Mouse (Mus musculus): ENCODE measurements at regions not wholly inside any gene's neighbourhood (a gene's known extent, or its start where the extent isn't known, plus 50 kb on each side); places are given as distances from the start of the nearest gene placed in this dataset.

- DNase-seq (ENCODE audit: extremely low read depth), result no peak
- in situ Hi-C loops (cut with MboI; ENCODE audit: low pct_ligation_motif_present, low pct_unique_long_range_greater_than_20kb, low sequenced_read_pairs), result no loop called here
These were observed 178.5 kb upstream of the Mdfic start for GRCm38 (mm10) chr6:15541969-15542368.

GRCm38 (mm10) chr6:15543516-15544080 is 176.9 kb upstream of the Mdfic start:
- no peak for DNase-seq (ENCODE audit: extremely low read depth)
- dilution Hi-C loops (cut with MboI; ENCODE audit: extremely low pct_ligation_motif_present, extremely low pct_unique_long_range_greater_than_20kb, low sequenced_read_pairs) (no loop called here), in situ Hi-C loops (cut with MboI; ENCODE audit: low pct_ligation_motif_present, low pct_unique_long_range_greater_than_20kb, low sequenced_read_pairs) (no loop called here)
- no peak for TF ChIP-seq E2F4 (IDR thresholded peaks at IDR 0.05; ENCODE audit: insufficient replicate concordance, low read depth, low read length)
- no peak for TF ChIP-seq ZMIZ1 (IDR thresholded peaks at IDR 0.05; ENCODE audit: low read depth, low read length)
- no peak for TF ChIP-seq MEF2A (IDR thresholded peaks at IDR 0.05; ENCODE audit: borderline replicate concordance, low read depth, low read length)
- H3K27me3 ChIP-seq (replicated peaks), result no peaks in the 10 kb centered on the region
- no peaks in the 10 kb centered on the region for H3K9me3 ChIP-seq (replicated peaks; ENCODE audit: low read length)
- H3K36me3 ChIP-seq (replicated peaks in 1 of 2; ENCODE audit: control insufficient read depth in 1 of 2, insufficient read depth in 1 of 2, low read length in 1 of 2), result no peaks in the 10 kb centered on the region
- no peak overlapping the region for H3K4me3 ChIP-seq (replicated peaks in 1 of 3; ENCODE audit: low read depth in 2 of 3, low read length in 2 of 3, poor library complexity in 1 of 3)
- no peak overlapping the region for H3K9ac ChIP-seq (ENCODE audit: insufficient read depth, low read depth)
- H3K27ac ChIP-seq (ENCODE audit: insufficient read depth, low read depth), result no peak overlapping the region
- H3K79me2 ChIP-seq (replicated peaks; ENCODE audit: control insufficient read depth, extremely low read depth, insufficient read depth, poor library complexity, severe bottlenecking), result no peaks in the 10 kb centered on the region
- H3K4me2 ChIP-seq (ENCODE audit: insufficient read depth, low read depth, poor library complexity, severe bottlenecking), result no peak overlapping the region
- H3K4me1 ChIP-seq (ENCODE audit: control insufficient read depth in 1 of 2, insufficient read depth in 2 of 2), result no peaks in the 10 kb centered on the region

More at GRCm38 (mm10) chr6:15541969-15542368, 178.5 kb upstream of the Mdfic start:
- no peak overlapping the region for H3K9ac ChIP-seq (ENCODE audit: insufficient read depth, low read depth)
- H3K4me3 ChIP-seq (replicated peaks in 1 of 3; ENCODE audit: low read depth in 2 of 3, low read length in 2 of 3, poor library complexity in 1 of 3), result no peak overlapping the region
- dilution Hi-C loops (cut with MboI; ENCODE audit: extremely low pct_ligation_motif_present, extremely low pct_unique_long_range_greater_than_20kb, low sequenced_read_pairs), result no loop called here
- H3K9me3 ChIP-seq (replicated peaks; ENCODE audit: low read length), result no peaks in the 10 kb centered on the region
- TF ChIP-seq USF2 (conservative IDR thresholded peaks at IDR 0.05; ENCODE audit: low read depth, low read length), result no peak
- no peak for TF ChIP-seq POLR2A (IDR thresholded peaks at IDR 0.05; ENCODE audit: low read depth, low read length)
- no peak for TF ChIP-seq TBP (conservative IDR thresholded peaks at IDR 0.05; ENCODE audit: low read depth, low read length)
- no peak for TF ChIP-seq POLR2AphosphoS2 (IDR thresholded peaks at IDR 0.05; ENCODE audit: low read depth, low read length)
- TF ChIP-seq E2F4 (IDR thresholded peaks at IDR 0.05; ENCODE audit: insufficient replicate concordance, low read depth, low read length), result no peak
- no peak for TF ChIP-seq EP300 (IDR thresholded peaks at IDR 0.05; ENCODE audit: low read length)
- H3K27me3 ChIP-seq (replicated peaks), result no peaks in the 10 kb centered on the region
- no peak overlapping the region for H3K27ac ChIP-seq (ENCODE audit: insufficient read depth, low read depth)
- H3K36me3 ChIP-seq (replicated peaks in 1 of 2; ENCODE audit: control insufficient read depth in 1 of 2, insufficient read depth in 1 of 2, low read length in 1 of 2), result no peaks in the 10 kb centered on the region
- no peaks in the 10 kb centered on the region for H3K79me2 ChIP-seq (replicated peaks; ENCODE audit: control insufficient read depth, extremely low read depth, insufficient read depth, poor library complexity, severe bottlenecking)
- H3K4me2 ChIP-seq (ENCODE audit: insufficient read depth, low read depth, poor library complexity, severe bottlenecking), result no peak overlapping the region
- H3K4me1 ChIP-seq (ENCODE audit: control insufficient read depth in 1 of 2, insufficient read depth in 2 of 2), result peaks cover 2 to 6% of the 10 kb centered on the region in 2 experiments; a peak in 2 of 4 replicates

GRCm38 (mm10) chr6:15548833-15549232 is 171.6 kb upstream of the Mdfic start:
- Histone ChIP-seq H3K79me2 (replicated peaks; ENCODE audit: control insufficient read depth, extremely low read depth, insufficient read depth, poor library complexity, severe bottlenecking) (no peaks in the 10 kb centered on the region), H3K4me3 (replicated peaks in 1 of 3; ENCODE audit: low read depth in 2 of 3, low read length in 2 of 3, poor library complexity in 1 of 3) (no peak overlapping the region), H3K36me3 (replicated peaks in 1 of 2; ENCODE audit: control insufficient read depth in 1 of 2, insufficient read depth in 1 of 2, low read length in 1 of 2) (no peaks in the 10 kb centered on the region), H3K9me3 (replicated peaks; ENCODE audit: low read length) (no peaks in the 10 kb centered on the region), H3K9ac (ENCODE audit: insufficient read depth, low read depth) (no peak overlapping the region), H3K27ac (ENCODE audit: insufficient read depth, low read depth) (no peak overlapping the region), H3K27me3 (replicated peaks) (no peaks in the 10 kb centered on the region), H3K4me2 (ENCODE audit: insufficient read depth, low read depth, poor library complexity, severe bottlenecking) (no peak overlapping the region), H3K4me1 (ENCODE audit: control insufficient read depth in 1 of 2, insufficient read depth in 2 of 2) (no peaks in the 10 kb centered on the region)
- TF ChIP-seq POLR2AphosphoS2 (IDR thresholded peaks at IDR 0.05; ENCODE audit: low read depth, low read length) (no peak), E2F4 (IDR thresholded peaks at IDR 0.05; ENCODE audit: insufficient replicate concordance, low read depth, low read length) (no peak), TCF12 (IDR thresholded peaks at IDR 0.05; ENCODE audit: low read depth, low read length) (no peak), GABPA (IDR thresholded peaks at IDR 0.05; ENCODE audit: insufficient replicate concordance, low read depth, low read length) (no peak), JUN (IDR thresholded peaks at IDR 0.05; ENCODE audit: insufficient read depth, low read depth, low read length) (no peak), USF2 (conservative IDR thresholded peaks at IDR 0.05; ENCODE audit: low read depth, low read length) (no peak), POLR2A (IDR thresholded peaks at IDR 0.05; ENCODE audit: low read depth, low read length) (no peak), MEF2A (IDR thresholded peaks at IDR 0.05; ENCODE audit: borderline replicate concordance, low read depth, low read length) (no peak), HCFC1 (IDR thresholded peaks at IDR 0.05; ENCODE audit: low read depth, low read length) (no peak), SMC3 (IDR thresholded peaks at IDR 0.05; ENCODE audit: low read depth, low read length) (no peak), NELFE (IDR thresholded peaks at IDR 0.05; ENCODE audit: low read depth, low read length) (no peak), MAFK (IDR thresholded peaks at IDR 0.05; ENCODE audit: insufficient replicate concordance, low read length) (no peak), NRF1 (IDR thresholded peaks at IDR 0.05; ENCODE audit: low read depth, low read length) (no peak), KAT2A (IDR thresholded peaks at IDR 0.05; ENCODE audit: insufficient replicate concordance, low read length) (no peak), UBTF (IDR thresholded peaks at IDR 0.05; ENCODE audit: low read depth, low read length) (no peak), CHD2 (IDR thresholded peaks at IDR 0.05; ENCODE audit: low read length) (no peak)
- dilution Hi-C loops (cut with MboI; ENCODE audit: extremely low pct_ligation_motif_present, extremely low pct_unique_long_range_greater_than_20kb, low sequenced_read_pairs), result no loop called here
- in situ Hi-C loops (cut with MboI; ENCODE audit: low pct_ligation_motif_present, low pct_unique_long_range_greater_than_20kb, low sequenced_read_pairs), result no loop called here
- DNase-seq (ENCODE audit: extremely low read depth), result no peak

Measured in CH12.LX (cell line).